In the genomic region with DNA sequence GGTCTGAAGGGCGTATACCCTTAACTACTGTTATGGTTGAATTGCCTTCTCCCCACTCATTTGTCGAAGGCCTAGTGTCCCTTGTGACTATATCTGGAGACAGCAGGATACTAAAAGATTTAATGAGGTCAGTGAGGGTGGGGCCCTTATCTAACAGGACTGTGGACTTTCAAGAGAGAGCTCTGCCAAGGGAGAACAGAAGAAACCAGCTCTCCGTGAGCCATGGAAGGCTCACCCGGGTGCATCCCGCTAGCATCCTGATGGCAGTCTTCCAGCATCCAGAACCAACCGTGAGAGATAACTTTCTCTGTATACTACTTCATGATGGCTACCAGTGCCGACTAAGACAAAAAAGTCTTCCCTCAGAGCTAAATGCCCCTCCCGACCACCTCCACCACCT, we compare ENCODE assay signal across 10 mouse cellular contexts. TPM values are rescaled to one million over a fixed set of nuclear protein-coding genes. Genes with fewer than 3 reads are reported as not detected.
DNase-seq lines count a peak whose midpoint lies in the region; ATAC-seq and TF ChIP-seq lines count a peak whose summit lies in the region.
"Had no signal": no experiment of that assay in that cellular context is flagged by ENCODE, and none has a peak within 500 bp of the region (broad histone marks: within the 10 kb centered on the region; RNA-seq: fewer than 3 reads in every experiment).

No protein-coding gene starts in this region.

- TF ChIP-seq CTCF in midbrain, postnatal 0 days (IDR thresholded peaks at IDR 0.05) = no peak

- no peak overlapping the region for H3K9ac ChIP-seq in hindbrain, embryonic 12.5 days
- no peak overlapping the region for H3K9ac ChIP-seq in midbrain, embryonic 12.5 days (replicated peaks)
- H3K9ac ChIP-seq in midbrain, postnatal 0 days (replicated peaks; ENCODE audit: low read length, poor library complexity, severe bottlenecking) = no peak overlapping the region
- no peak overlapping the region for H3K9ac ChIP-seq in stomach, embryonic 16.5 days (ENCODE audit: low read length)

- ATAC-seq in hindbrain, embryonic 12.5 days (ENCODE audit: low FRiP score) = no peak
- no peak for ATAC-seq in midbrain, embryonic 12.5 days (ENCODE audit: low FRiP score, low read depth)
- ATAC-seq in midbrain, postnatal 0 days (ENCODE audit: low FRiP score) = no peak
- ATAC-seq in stomach, embryonic 16.5 days (ENCODE audit: insufficient read depth, low FRiP score) = no peak

- WGBS in hindbrain, embryonic 10.5 days = 40% methylated on average over 8 of the region's 8 CpGs
- WGBS in hindbrain, embryonic 12.5 days = 49% methylated on average over 8 of the region's 8 CpGs
- WGBS in midbrain, embryonic 12.5 days = 47% methylated on average over 8 of the region's 8 CpGs
- 49% methylated on average over 8 of the region's 8 CpGs for WGBS in midbrain, postnatal 0 days
- WGBS in stomach, embryonic 16.5 days = 57% methylated on average over 8 of the region's 8 CpGs

- peaks cover 29% of the 10 kb centered on the region for H3K27me3 ChIP-seq in hindbrain, embryonic 10.5 days (ENCODE audit: insufficient read depth, poor library complexity, severe bottlenecking)
- H3K27me3 ChIP-seq in hindbrain, embryonic 12.5 days = no peaks in the 10 kb centered on the region
- H3K27me3 ChIP-seq in midbrain, embryonic 12.5 days = peaks cover 9% of the 10 kb centered on the region
- no peaks in the 10 kb centered on the region for H3K27me3 ChIP-seq in midbrain, postnatal 0 days (ENCODE audit: insufficient read depth, low read length)
- no peaks in the 10 kb centered on the region for H3K27me3 ChIP-seq in stomach, embryonic 16.5 days (ENCODE audit: control insufficient read depth, insufficient read depth, low read length)

- H3K27ac ChIP-seq in hindbrain, embryonic 10.5 days = peak overlapping the region; percentile 99
- no peak overlapping the region; the same call in 1 of the 2 replicates for H3K27ac ChIP-seq in hindbrain, embryonic 12.5 days
- 0 out of 2 replicates have a peak overlapping the region, but pooled peaks have one; percentile 73 for H3K27ac ChIP-seq in midbrain, embryonic 12.5 days (replicated peaks)
- H3K27ac ChIP-seq in midbrain, postnatal 0 days (ENCODE audit: low read depth, low read length) = no peak overlapping the region
- H3K27ac ChIP-seq in stomach, embryonic 16.5 days (ENCODE audit: low read length) = peak overlapping the region; percentile 98; the same call in 1 of the 2 replicates

- peak overlapping the region; percentile 51; the same call in 1 of the 2 replicates for H3K4me3 ChIP-seq in hindbrain, embryonic 10.5 days
- H3K4me3 ChIP-seq in hindbrain, embryonic 12.5 days = no peak overlapping the region
- no peak overlapping the region for H3K4me3 ChIP-seq in midbrain, embryonic 12.5 days
- H3K4me3 ChIP-seq in midbrain, postnatal 0 days (ENCODE audit: low read depth, low read length) = no peak overlapping the region
- H3K4me3 ChIP-seq in stomach, embryonic 16.5 days (replicated peaks; ENCODE audit: low read length) = no peak overlapping the region

- no peaks in the 10 kb centered on the region for H3K36me3 ChIP-seq in hindbrain, embryonic 10.5 days
- no peaks in the 10 kb centered on the region for H3K36me3 ChIP-seq in hindbrain, embryonic 12.5 days
- H3K36me3 ChIP-seq in midbrain, embryonic 12.5 days = no peaks in the 10 kb centered on the region
- H3K36me3 ChIP-seq in midbrain, postnatal 0 days (ENCODE audit: insufficient read depth, low read length) = no peaks in the 10 kb centered on the region
- no peaks in the 10 kb centered on the region for H3K36me3 ChIP-seq in stomach, embryonic 16.5 days (ENCODE audit: control insufficient read depth, insufficient read depth, low read length)

- no peaks in the 10 kb centered on the region for H3K9me3 ChIP-seq in hindbrain, embryonic 10.5 days
- no peaks in the 10 kb centered on the region for H3K9me3 ChIP-seq in hindbrain, embryonic 12.5 days (replicated peaks)
- H3K9me3 ChIP-seq in midbrain, embryonic 12.5 days = no peaks in the 10 kb centered on the region
- no peaks in the 10 kb centered on the region for H3K9me3 ChIP-seq in midbrain, postnatal 0 days (ENCODE audit: low read length)
- H3K9me3 ChIP-seq in stomach, embryonic 16.5 days (replicated peaks; ENCODE audit: control insufficient read depth, low read length) = no peaks in the 10 kb centered on the region

- no peak for DNase-seq in hindbrain, embryonic 10.5 days (ENCODE audit: low spot score)
- no peak for DNase-seq in midbrain, postnatal 0 days (ENCODE audit: low spot score)
- DNase-seq in kidney, postnatal 10 days = peak; percentile 55
- DNase-seq in Muller cell, postnatal 12 days (ENCODE audit: inconsistent ontology term) = no peak
- DNase-seq in cerebellum, adult 18-20 months = no peak
- DNase-seq: cerebellum, adult 11-12 months; heart, postnatal 4 days had no signal

- no peak overlapping the region for H3K4me2 ChIP-seq in hindbrain, embryonic 12.5 days (replicated peaks)
- no peak overlapping the region for H3K4me2 ChIP-seq in midbrain, embryonic 12.5 days (replicated peaks)
- H3K4me2 ChIP-seq in midbrain, postnatal 0 days (ENCODE audit: low read depth, low read length, poor library complexity, severe bottlenecking) = no peak overlapping the region
- no peak overlapping the region for H3K4me2 ChIP-seq in stomach, embryonic 16.5 days (ENCODE audit: low read depth, low read length)

- H3K4me1 ChIP-seq in hindbrain, embryonic 10.5 days (replicated peaks) = peaks cover 67% of the 10 kb centered on the region
- H3K4me1 ChIP-seq in hindbrain, embryonic 12.5 days = peaks cover 53% of the 10 kb centered on the region
- H3K4me1 ChIP-seq in midbrain, embryonic 12.5 days = peaks cover 62% of the 10 kb centered on the region
- H3K4me1 ChIP-seq in midbrain, postnatal 0 days (ENCODE audit: insufficient read depth, low read length) = peaks cover 15% of the 10 kb centered on the region
- peaks cover 56% of the 10 kb centered on the region for H3K4me1 ChIP-seq in stomach, embryonic 16.5 days (ENCODE audit: control insufficient read depth, insufficient read depth, low read length)

RNA-seq across cellular contexts. Expression of a gene that starts 14.6 kb away (rescaled TPM):
- 4.1 and 7.0 TPM in 2 replicates for polyA plus RNA-seq in hindbrain, embryonic 10.5 days (2016; fragmentation: Nextera tagmentation; extraction: Ambion mirVana)
- 16.5 and 17.7 TPM in 2 replicates for polyA plus RNA-seq in hindbrain, embryonic 12.5 days (2016; fragmentation: Nextera tagmentation; extraction: Ambion mirVana)
- polyA plus RNA-seq in midbrain, embryonic 12.5 days (2016; fragmentation: Nextera tagmentation; extraction: Ambion mirVana) = 12.8 and 14.6 TPM in 2 replicates
- 30.1 and 44.2 TPM in 2 replicates for total RNA-seq in midbrain, postnatal 0 days (2014; rRNA removed)
- polyA plus RNA-seq in midbrain, postnatal 0 days (2015; fragmentation: Nextera tagmentation; extraction: Ambion mirVana) = 3.9 and 4.0 TPM in 2 replicates
- 2.0 and 2.5 TPM in 2 replicates for polyA plus RNA-seq in stomach, embryonic 16.5 days (2015; fragmentation: Nextera tagmentation; extraction: Ambion mirVana)

Comparison
In these comparisons a context has a peak if more than half of its experiments do, and no peak if none do; other contexts are left out.
1. H3K27ac ChIP-seq: peak in hindbrain, embryonic 10.5 days (single experiment), midbrain, embryonic 12.5 days (single experiment) and stomach, embryonic 16.5 days (single experiment); none in hindbrain, embryonic 12.5 days (single experiment) and midbrain, postnatal 0 days (single experiment).